Mouse (Mus musculus) limb, embryonic 12.5 days (tissue): ENCODE results near the gene Slc16a5. TPM values are rescaled to one million over a fixed set of nuclear protein-coding genes. Genes with fewer than 3 reads are reported as not detected.
"Not testable (repeated sequence)": the region's sequence is repeated elsewhere in the genome, so short reads cannot be mapped to it uniquely, and the experiment has no call there.

Experiments used
- ATAC-seq: fragments of 200-750 bp; cut with Nextera tagmentation; 2 replicates; pipeline ENCODE4 v1.8.0; 2017; ENCODE audit warnings: low read depth, moderate TSS enrichment; ENCODE audit not compliant: insufficient number of reproducible peaks, insufficient read depth, low FRiP score, low TSS enrichment
- H3K27ac ChIP-seq: fragments of 300-500 bp; sonication (generic); 2 replicates; pipeline ENCODE4 v1.5.1; 2016; ENCODE audit warnings: mild to moderate bottlenecking, moderate library complexity
- H3K27me3 ChIP-seq: fragments of 300-500 bp; sonication (generic); 2 replicates; pipeline ENCODE4 v1.6.1; 2016; ENCODE audit warnings: mild to moderate bottlenecking, moderate library complexity
- H3K36me3 ChIP-seq: fragments of 300-500 bp; sonication (generic); 2 replicates; pipeline ENCODE4 v1.6.1; 2016; ENCODE audit warnings: mild to moderate bottlenecking, moderate library complexity
- H3K4me1 ChIP-seq: fragments of 300-500 bp; sonication (generic); replicated peaks from 2 replicates; pipeline ENCODE4 v1.6.1; 2016
- H3K4me2 ChIP-seq: fragments of 300-500 bp; sonication (generic); 2 replicates; pipeline ENCODE4 v1.6.1; 2016; ENCODE audit warnings: mild to moderate bottlenecking, moderate library complexity
- H3K4me3 ChIP-seq: fragments of 300-500 bp; sonication (generic); replicated peaks from 2 replicates; pipeline ENCODE4 v1.5.1; 2016; ENCODE audit warnings: mild to moderate bottlenecking
- H3K9ac ChIP-seq: fragments of 300-500 bp; sonication (generic); replicated peaks from 2 replicates; pipeline ENCODE4 v1.6.1; 2016; ENCODE audit warnings: mild to moderate bottlenecking, moderate library complexity
- H3K9me3 ChIP-seq: fragments of 300-500 bp; sonication (generic); 2 replicates; pipeline ENCODE4 v1.6.1; 2016; ENCODE audit warnings: mild to moderate bottlenecking, moderate library complexity
- WGBS: fragments of 180-500 bp; shearing (Covaris S2); methylation state at CpG from one replicate; pipeline ENCODE4 v1.1.7; 2016; 5-methylcytosine and 5-hydroxymethylcytosine counted together
- polyA plus RNA-seq: library from polyadenylated mRNA; unstranded; fragments of >200 nt; fragmentation: Nextera tagmentation; extraction: Ambion mirVana; gene quantifications from 2 replicates; pipeline ENCODE4 v1.2.1, GENCODE M21; 2016

Gene Slc16a5
- polyA plus RNA-seq, 1 experiment from 2014 or later = not detected

DNA sequence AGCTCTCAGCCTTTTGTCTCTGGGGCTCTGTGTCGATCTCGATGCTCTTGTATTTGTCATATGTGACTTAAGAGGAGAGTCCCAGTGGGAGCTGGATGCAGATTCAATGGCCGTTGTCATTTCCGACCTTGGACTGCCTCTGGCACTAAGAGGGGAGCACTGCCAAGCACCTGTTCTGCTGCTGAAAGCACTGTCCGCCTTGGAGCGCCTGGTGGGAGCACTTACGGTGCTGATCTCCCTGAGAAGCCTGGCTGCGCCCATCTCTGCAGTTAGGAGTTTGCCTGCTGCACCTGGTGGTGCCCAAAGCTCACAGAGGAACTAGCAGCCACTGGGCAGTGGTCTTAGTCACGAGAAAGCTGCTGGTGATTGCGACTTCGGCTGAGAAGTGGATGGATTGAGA lies 21.0 kb downstream of the Slc16a5 start:
- Histone ChIP-seq H3K27ac (peak overlapping the region; percentile 17; the same call in 1 of the 2 replicates), H3K4me1 (no peaks in the 10 kb centered on the region), H3K9me3 (no peaks in the 10 kb centered on the region), H3K27me3 (no peaks in the 10 kb centered on the region), H3K4me3 (0 out of 2 replicates have a peak overlapping the region, but pooled peaks have one; percentile 1), H3K36me3 (peaks cover 6% of the 10 kb centered on the region), H3K4me2 (no peak overlapping the region), H3K9ac (no peak overlapping the region)
- ATAC-seq = no peak
- WGBS = 76% methylated on average over 11 of the region's 11 CpGs

DNA sequence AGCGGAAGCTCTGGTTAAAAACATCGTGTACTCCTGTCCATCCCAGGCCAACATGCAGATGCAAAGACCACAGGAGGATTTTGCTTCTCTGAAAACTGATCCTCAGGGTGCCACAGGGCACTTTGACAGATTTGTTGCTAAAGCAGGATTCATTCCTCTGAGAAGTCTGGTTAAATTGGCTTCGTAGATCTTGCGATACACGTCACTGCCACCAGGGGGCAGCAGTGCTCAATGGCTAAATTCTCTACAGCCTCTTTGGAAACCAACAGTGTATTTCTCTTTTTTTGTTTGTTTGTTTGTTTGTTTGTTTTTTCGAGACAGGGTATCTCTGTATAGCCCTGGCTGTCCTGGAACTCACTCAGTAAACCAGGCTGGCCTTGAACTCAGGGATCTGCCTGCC lies 21.5 kb downstream of the Slc16a5 start:
- Histone ChIP-seq H3K9me3 (no peaks in the 10 kb centered on the region), H3K9ac (no peak overlapping the region), H3K4me1 (no peaks in the 10 kb centered on the region), H3K36me3 (peaks cover 8% of the 10 kb centered on the region), H3K4me3 (0 out of 2 replicates have a peak overlapping the region, but pooled peaks have one; percentile 1), H3K4me2 (no peak overlapping the region), H3K27me3 (no peaks in the 10 kb centered on the region), H3K27ac (no peak overlapping the region)
- 17% methylated on average over 6 of the region's 6 CpGs for WGBS
- ATAC-seq = no peak

DNA sequence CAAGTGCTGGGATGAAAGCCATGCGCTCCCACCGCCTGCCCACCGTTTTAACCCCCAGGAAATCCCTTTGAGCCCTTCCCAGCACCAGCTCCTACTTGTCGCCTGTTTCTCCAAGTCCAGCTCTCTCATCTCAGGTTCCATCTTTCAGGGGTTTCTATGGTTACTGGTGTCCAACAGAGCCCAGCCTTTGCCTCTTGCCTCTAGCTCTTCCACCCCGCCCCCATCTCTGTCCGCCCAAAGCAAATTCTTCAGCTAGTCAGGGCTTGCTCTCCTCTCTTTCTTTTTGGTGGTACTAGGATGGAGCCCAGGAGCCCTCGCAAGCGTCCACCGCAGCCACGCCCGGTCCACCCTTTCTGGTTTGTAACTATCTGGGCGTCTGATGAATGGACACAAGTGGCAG lies 22.9 kb downstream of the Slc16a5 start:
- Histone ChIP-seq H3K4me3 (no peak overlapping the region), H3K9me3 (no peaks in the 10 kb centered on the region), H3K36me3 (peaks cover 14% of the 10 kb centered on the region), H3K9ac (no peak overlapping the region), H3K4me1 (no peaks in the 10 kb centered on the region), H3K4me2 (no peak overlapping the region), H3K27ac (peak overlapping the region; percentile 12; the same call in 1 of the 2 replicates), H3K27me3 (no peaks in the 10 kb centered on the region)
- WGBS = 53% methylated on average over 12 of the region's 12 CpGs
- ATAC-seq = no peak

DNA sequence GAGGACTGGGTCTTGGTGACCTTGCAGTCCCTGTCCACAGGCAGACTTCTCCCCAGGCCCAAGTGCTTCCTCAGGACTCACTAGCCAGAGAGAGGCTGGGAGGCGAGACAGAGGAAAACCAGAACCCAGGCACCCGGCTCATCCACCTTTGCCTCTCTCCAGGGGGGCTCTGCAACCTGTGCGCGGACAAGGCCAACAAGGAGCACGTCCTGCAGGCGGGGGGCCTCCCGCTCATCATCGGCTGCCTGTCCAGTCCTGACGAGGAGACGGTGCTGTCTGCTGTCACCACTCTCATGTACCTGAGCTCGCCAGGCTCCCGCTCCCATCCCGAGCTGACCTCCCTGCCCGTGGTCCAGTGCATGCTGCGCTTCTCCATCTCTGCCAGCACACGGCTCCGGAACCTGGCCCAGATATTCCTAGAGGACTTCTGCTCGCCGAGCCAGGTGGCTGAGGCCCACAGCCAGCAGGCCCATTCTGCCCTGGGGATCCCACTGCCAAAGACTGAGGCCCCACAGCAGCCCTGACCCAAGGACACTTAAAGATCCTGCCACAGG lies 26.4 kb downstream of the Slc16a5 start:
- Histone ChIP-seq H3K4me2 (no peak overlapping the region), H3K36me3 (peaks cover 13% of the 10 kb centered on the region; the same call in 1 of the 2 replicates), H3K9me3 (no peaks in the 10 kb centered on the region), H3K9ac (peak overlapping the region; percentile 27; the same call in 1 of the 2 replicates), H3K4me1 (peaks cover 9% of the 10 kb centered on the region), H3K4me3 (no peak overlapping the region), H3K27me3 (no peaks in the 10 kb centered on the region), H3K27ac (no peak overlapping the region)
- ATAC-seq = no peak
- 85% methylated on average over 19 of the region's 19 CpGs for WGBS

DNA sequence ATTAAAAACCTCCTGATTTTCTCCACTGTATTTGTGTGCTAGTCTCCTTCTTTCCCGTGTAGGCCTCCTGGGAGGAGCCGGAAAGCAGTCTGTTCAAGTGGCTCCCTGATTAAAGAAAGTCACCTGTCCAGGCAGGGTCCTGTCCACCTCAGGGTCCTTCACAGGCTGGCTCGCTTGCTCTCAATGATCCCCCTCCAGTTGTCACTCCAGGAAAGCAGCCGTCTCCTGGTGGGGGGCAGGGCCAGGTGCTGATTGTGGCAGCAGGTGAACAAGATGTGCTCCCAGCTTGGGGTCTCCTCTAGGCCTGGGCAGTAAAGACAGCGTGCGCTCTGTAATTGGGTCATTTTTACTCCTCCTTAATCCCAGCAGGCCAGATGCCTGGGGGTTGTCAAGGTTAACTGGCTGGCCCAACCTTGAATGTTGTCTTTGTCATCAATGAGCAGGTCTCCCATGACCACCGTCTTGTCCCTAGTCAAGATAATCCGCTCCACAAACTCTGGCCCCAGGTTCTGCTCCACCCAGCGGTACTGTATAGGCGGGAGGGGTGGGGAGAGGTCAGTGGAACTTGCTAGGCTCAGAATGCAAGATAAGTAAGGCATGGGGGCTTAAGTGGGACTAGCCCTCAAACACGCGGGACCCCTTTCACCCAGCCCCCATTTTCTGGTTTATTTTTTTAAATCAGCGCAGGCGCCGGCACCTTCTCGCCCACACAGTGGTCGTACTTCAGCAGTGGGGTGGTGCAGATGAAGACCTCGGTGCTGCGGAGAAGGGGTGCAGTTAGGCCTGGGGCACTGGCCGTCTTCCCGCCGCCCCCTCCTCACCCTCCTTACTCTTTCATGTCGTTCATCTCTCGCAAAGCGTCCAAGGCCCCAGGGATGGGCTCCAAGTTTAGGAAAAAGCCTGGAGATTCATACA lies 28.4 kb downstream of the Slc16a5 start:
- Histone ChIP-seq H3K9ac (peak overlapping the region; percentile 72), H3K4me1 (peaks cover 9% of the 10 kb centered on the region), H3K4me3 (peak overlapping the region; percentile 71), H3K9me3 (no peaks in the 10 kb centered on the region), H3K36me3 (peaks cover 13% of the 10 kb centered on the region; the same call in 1 of the 2 replicates), H3K4me2 (peak overlapping the region; percentile 76), H3K27me3 (no peaks in the 10 kb centered on the region), H3K27ac (peak overlapping the region; percentile 87)
- peak; percentile 46; the same call in 1 of the 2 replicates for ATAC-seq
- 21% methylated on average over 25 of the region's 25 CpGs for WGBS

DNA sequence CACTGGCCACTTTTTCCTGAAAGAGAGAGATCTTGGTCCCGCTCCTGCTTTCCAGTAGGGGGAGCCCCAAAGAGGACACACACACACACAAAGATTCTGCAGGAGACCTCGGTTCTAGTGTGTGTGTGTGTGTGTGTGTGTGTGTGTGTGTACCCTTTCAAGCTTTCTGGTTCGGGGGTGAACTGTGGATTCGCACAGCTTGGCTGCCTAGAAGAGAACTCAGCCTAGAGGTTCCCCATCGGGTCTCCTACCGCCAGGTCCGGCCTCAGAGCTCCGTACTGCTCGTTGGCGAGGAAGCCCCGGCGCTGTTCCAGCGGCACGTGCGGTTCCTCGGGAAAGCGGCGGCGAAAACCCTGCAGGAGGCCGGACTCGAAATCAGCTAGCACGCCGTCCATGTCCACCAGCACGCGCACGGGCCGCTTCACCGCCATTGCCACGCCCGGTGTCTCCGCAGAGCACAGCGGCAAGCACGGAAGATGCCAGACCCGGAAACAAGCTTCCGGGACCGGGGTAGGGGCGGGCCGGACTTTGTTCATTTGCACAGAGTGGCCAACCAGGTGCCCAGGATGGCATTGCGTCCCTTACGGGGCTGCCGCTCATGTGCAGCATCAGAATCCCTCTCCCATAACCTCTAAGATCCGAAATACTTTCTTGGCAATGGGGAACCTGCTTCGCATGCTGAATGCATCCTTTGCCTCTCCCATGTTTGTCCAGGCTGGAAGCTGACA lies 29.2 kb downstream of the Slc16a5 start, which contains the start of gene Nt5c:
Gene Nt5c, minus strand, starts transcription at position 507 of the 728 bp plus-strand sequence.
- under 1% methylated on average over 43 of the region's 43 CpGs for WGBS
- H3K4me3 ChIP-seq = peak within 1 kb of the TSS; percentile 71
- H3K9ac ChIP-seq = peak within 1 kb of the TSS; percentile 72
- H3K36me3 ChIP-seq = peaks cover 13% of the 10 kb centered on the region; the same call in 1 of the 2 replicates
- no peaks in the 10 kb centered on the region for H3K27me3 ChIP-seq
- H3K9me3 ChIP-seq = no peaks in the 10 kb centered on the region
- H3K4me2 ChIP-seq = peak within 1 kb of the TSS; percentile 76
- peak within 1 kb of the TSS; percentile 87 for H3K27ac ChIP-seq
- ATAC-seq = peak; percentile 71
- H3K4me1 ChIP-seq = peaks cover 9% of the 10 kb centered on the region

DNA sequence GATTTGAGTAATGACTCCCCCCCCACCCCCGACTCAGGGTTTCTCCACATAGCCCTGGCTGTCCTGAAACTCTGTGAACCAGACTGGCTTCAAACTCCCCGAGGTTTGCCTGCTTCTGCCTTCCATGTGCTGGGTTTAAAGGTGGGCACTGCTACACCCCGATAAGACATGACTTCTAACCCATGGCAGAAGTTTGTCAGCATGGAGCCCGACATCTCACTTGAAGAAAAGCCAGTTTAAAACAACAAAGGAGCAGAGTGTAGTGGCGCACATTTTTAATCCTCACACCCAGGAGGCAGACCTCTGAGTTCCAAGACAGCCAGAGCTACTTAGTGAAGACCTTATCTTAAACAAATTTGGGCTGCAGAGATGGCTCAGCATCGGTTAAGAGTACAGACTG lies 30.1 kb downstream of the Slc16a5 start:
- H3K9ac ChIP-seq = peak overlapping the region; percentile 72; the same call in 1 of the 2 replicates
- H3K4me1 ChIP-seq = peaks cover 9% of the 10 kb centered on the region
- no peak overlapping the region for H3K27ac ChIP-seq
- H3K4me3 ChIP-seq = peak overlapping the region; percentile 71
- WGBS = 44% methylated on average over 6 of the region's 6 CpGs
- peaks cover 20% of the 10 kb centered on the region for H3K36me3 ChIP-seq
- H3K4me2 ChIP-seq = peak overlapping the region; percentile 76
- no peaks in the 10 kb centered on the region for H3K27me3 ChIP-seq
- ATAC-seq = no peak
- no peaks in the 10 kb centered on the region for H3K9me3 ChIP-seq

DNA sequence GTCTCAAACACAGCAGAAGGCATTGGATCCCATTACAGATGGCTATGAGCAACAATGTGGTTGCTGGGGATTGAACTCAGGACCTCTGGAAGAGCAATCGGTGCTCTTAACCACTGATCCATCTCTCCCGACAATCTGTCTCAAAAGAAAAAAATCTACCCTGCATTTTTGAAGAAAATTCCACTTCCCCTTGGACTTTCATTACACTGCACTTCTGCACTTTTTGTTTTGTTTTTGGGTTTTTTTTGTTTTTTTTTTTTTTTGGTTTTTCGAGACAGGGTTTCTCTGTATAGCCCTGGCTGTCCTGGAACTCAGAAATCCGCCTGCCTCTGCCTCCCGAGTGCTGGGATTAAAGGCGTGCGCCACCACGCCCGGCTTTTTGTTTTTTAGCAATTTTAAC lies 34.3 kb downstream of the Slc16a5 start:
- H3K36me3 ChIP-seq = peaks cover 48% of the 10 kb centered on the region

DNA sequence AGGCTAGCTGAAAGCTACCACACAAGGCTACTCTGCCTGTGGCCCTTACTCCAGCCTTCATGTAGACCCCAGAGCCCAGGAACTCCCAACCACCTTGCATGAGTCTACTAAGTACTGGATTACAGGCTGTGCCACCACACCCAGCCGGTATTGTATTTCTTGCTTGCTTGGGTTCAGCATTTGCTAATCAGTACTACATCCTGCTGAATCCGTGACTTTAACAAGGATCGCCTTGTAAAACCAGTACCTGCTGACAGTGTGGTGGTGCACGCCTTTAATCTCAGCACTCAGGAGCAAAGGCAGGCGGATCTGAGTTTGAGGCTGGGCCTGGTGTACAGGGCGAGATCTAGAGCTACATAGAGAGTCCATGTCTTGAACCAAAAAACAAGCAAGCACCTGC lies 40.4 kb downstream of the Slc16a5 start:
- Histone ChIP-seq H3K36me3 (peaks cover 76% of the 10 kb centered on the region), H3K9ac (no peak overlapping the region), H3K4me2 (no peak overlapping the region), H3K9me3 (no peaks in the 10 kb centered on the region), H3K27me3 (no peaks in the 10 kb centered on the region), H3K4me1 (0 out of 2 replicates have a peak, but pooled peaks cover 4% of the 10 kb centered on the region), H3K27ac (no peak overlapping the region), H3K4me3 (no peak overlapping the region)
- WGBS = 86% methylated on average over 6 of the region's 6 CpGs
- ATAC-seq = no peak

More for the DNA sequence above, 34.3 kb downstream of the Slc16a5 start:
- not testable (repeated sequence) for ATAC-seq, H3K4me3 ChIP-seq, H3K9ac ChIP-seq, H3K27me3 ChIP-seq, H3K27ac ChIP-seq, H3K4me2 ChIP-seq, H3K4me1 ChIP-seq, H3K9me3 ChIP-seq
- WGBS = 95% methylated on average over 9 of the region's 9 CpGs

DNA sequence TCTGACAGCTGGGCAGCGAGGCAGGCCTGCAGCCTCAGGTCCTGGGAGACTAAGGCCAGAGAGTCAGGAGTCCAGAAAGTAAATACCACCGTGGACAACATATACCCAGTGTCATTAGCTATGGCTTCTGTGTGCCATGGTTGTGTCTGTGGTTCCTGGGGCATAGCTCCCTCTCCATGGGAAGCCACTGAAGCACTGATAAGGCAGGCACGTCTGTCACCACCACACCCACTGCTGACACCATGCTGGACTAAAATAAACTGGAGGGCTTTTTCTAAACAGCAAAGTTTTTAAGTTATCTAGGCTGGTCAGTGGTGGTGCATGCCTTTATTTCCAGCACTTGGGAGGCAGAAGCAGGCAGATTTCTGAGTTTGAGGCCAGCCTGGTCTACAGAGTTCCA lies 44.3 kb downstream of the Slc16a5 start:
- Histone ChIP-seq H3K4me1 (peaks cover 30% of the 10 kb centered on the region), H3K4me2 (no peak overlapping the region), H3K9me3 (no peaks in the 10 kb centered on the region), H3K27ac (no peak overlapping the region), H3K27me3 (no peaks in the 10 kb centered on the region), H3K36me3 (peaks cover 36% of the 10 kb centered on the region), H3K9ac (no peak overlapping the region), H3K4me3 (no peak overlapping the region)
- WGBS = 94% methylated on average over 3 of the region's 3 CpGs
- ATAC-seq = no peak

DNA sequence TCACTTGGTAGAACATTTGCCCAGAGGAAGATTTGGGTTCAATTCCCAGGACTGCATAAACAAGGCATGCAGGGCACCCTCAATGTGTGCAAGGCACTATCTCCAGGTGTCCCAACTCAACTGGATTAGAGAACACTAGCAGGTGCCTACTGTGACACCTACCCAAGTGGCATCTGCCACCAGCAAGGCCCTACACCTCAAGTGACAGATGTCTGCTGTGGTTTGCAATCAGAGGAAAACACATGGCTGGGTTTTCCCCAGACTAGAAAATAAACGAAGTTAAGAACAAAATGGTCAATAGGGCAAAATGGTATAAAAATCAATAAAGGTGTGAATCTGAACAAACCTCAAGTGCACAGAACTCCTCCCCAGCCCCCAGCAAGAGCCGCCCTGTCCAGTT lies 45.8 kb downstream of the Slc16a5 start:
- Histone ChIP-seq H3K27me3 (no peaks in the 10 kb centered on the region), H3K9ac (no peak overlapping the region), H3K4me3 (no peak overlapping the region), H3K9me3 (no peaks in the 10 kb centered on the region), H3K27ac (no peak overlapping the region), H3K4me1 (peaks cover 45% of the 10 kb centered on the region), H3K4me2 (no peak overlapping the region), H3K36me3 (peaks cover 24% of the 10 kb centered on the region)
- no peak for ATAC-seq
- 85% methylated on average over 2 of the region's 2 CpGs for WGBS
